Mouse (Mus musculus) limb, embryonic 14.5 days (tissue): ENCODE measurements around the gene Dct. TPM values are rescaled to one million over a fixed set of nuclear protein-coding genes. Genes with fewer than 3 reads are reported as not detected.

Source experiments
- ATAC-seq: fragments of 200-750 bp; cut with Nextera tagmentation; 2 replicates; pipeline ENCODE4 v1.8.0; 2017; ENCODE audit warnings: low read depth, moderate number of reproducible peaks, moderate TSS enrichment; ENCODE audit not compliant: low FRiP score
- DNase-seq: peaks from one replicate; pipeline ENCODE4 v3.0.0-alpha.2; 2015; ENCODE audit warnings: low spot score
- H3K27ac ChIP-seq: fragments of 300-500 bp; sonication (generic); replicated peaks from 2 replicates; pipeline ENCODE4 v1.5.1; 2014; ENCODE audit warnings: low read depth, mild to moderate bottlenecking, low read length, moderate library complexity, mixed read lengths
- H3K27me3 ChIP-seq: fragments of 300-500 bp; sonication (generic); 2 replicates; pipeline ENCODE4 v1.6.1; 2014; ENCODE audit warnings: low read length, mixed read lengths; ENCODE audit not compliant: control insufficient read depth, insufficient read depth
- H3K36me3 ChIP-seq: fragments of 300-500 bp; sonication (generic); 2 replicates; pipeline ENCODE4 v1.6.1; 2014; ENCODE audit warnings: mild to moderate bottlenecking, low read length, moderate library complexity, mixed read lengths; ENCODE audit not compliant: control insufficient read depth, insufficient read depth
- H3K4me1 ChIP-seq: fragments of 300-500 bp; sonication (generic); 2 replicates; pipeline ENCODE4 v1.6.1; 2014; ENCODE audit warnings: antibody characterized with exemption, low read length, mixed read lengths; ENCODE audit not compliant: control insufficient read depth, insufficient read depth
- H3K4me2 ChIP-seq: fragments of 300-500 bp; sonication (generic); replicated peaks from 2 replicates; pipeline ENCODE4 v1.6.1; 2014; ENCODE audit warnings: low read depth, mild to moderate bottlenecking, low read length, moderate library complexity; ENCODE audit not compliant: severe bottlenecking
- H3K4me3 ChIP-seq: fragments of 300-500 bp; sonication (generic); replicated peaks from 2 replicates; pipeline ENCODE4 v1.5.1; 2014; ENCODE audit warnings: low read length
- H3K9ac ChIP-seq: fragments of 300-500 bp; sonication (generic); 2 replicates; pipeline ENCODE4 v1.6.1; 2014; ENCODE audit warnings: mild to moderate bottlenecking, low read depth, low read length, moderate library complexity; ENCODE audit not compliant: severe bottlenecking
- H3K9me3 ChIP-seq: fragments of 300-500 bp; sonication (generic); 2 replicates; pipeline ENCODE4 v1.6.1; 2016; ENCODE audit warnings: low read length; ENCODE audit not compliant: control insufficient read depth
- POLR2A ChIP-seq: fragments of 200-500 bp; IDR thresholded peaks from 2 replicates; pipeline ENCODE4 v1.8.0; 2012; ENCODE audit warnings: inconsistent platforms, mild to moderate bottlenecking, moderate library complexity, borderline replicate concordance; ENCODE audit not compliant: insufficient read depth, insufficient read length; ENCODE audit errors: extremely low read depth
- WGBS: fragments of 180-500 bp; shearing (Covaris S2); extraction: QIAGEN DNeasy Blood & Tissue Kit; methylation state at CpG from one replicate; pipeline ENCODE4 v1.1.7; 2014; 5-methylcytosine and 5-hydroxymethylcytosine counted together
- polyA plus RNA-seq, 2 experiments: library from polyadenylated mRNA; depleted of rRNA in 1 of 2; stranded (reverse) in 1 of 2; unstranded in 1 of 2; fragments of >200 nt; fragmentation: Nextera tagmentation in 1 of 2; extraction: Ambion mirVana in 1 of 2; gene quantifications; 2 replicates each; pipeline versions ENCODE4 v1.2.1 to v1.2.3; 2012 to 2014

Dct gene
- polyA plus RNA-seq, 2 experiments = 3.3 to 4.1 TPM

DNA sequence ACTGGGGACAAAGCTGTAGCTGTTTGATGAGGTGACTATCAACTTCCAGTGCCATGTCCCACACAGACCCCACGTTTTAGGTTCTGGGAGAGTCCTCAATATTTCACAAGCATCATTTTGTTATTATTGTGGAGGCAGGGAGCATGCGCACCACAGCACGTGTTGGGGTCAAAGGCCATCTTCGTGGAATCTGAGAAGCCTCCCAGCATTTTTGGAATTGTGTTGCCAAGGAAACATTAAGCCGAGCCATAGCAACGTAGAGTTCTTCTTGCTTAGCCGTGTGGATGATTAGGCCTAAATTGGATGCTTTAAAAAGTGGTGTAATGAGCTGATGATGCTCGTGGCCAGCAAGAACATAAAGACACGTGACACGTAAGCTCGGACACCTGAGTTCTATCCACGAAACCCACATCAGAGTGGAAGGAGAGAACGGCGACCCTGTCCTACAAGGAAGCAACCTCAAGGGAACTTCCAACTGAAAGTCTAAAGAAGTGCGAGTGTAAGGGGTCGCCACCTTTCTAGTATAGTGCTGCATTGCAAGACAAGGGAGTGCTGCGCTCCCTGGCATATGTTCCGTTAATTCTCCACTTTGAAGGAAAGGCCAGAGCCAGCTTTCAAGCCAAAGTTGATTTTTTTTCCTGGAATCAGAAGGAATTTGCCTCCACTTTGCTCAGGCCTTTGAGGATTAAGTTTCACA lies 9.8 kb downstream of the Dct start:
- no peak overlapping the region for H3K4me2 ChIP-seq
- H3K9ac ChIP-seq = no peak overlapping the region
- ATAC-seq (no peak), DNase-seq (no peak)
- H3K27ac ChIP-seq = no peak overlapping the region
- H3K27me3 ChIP-seq = no peaks in the 10 kb centered on the region
- no peaks in the 10 kb centered on the region for H3K36me3 ChIP-seq
- H3K9me3 ChIP-seq = no peaks in the 10 kb centered on the region
- no peak overlapping the region for H3K4me3 ChIP-seq
- 75% methylated on average over 18 of the region's 18 CpGs for WGBS
- TF ChIP-seq POLR2A = no peak
- no peaks in the 10 kb centered on the region for H3K4me1 ChIP-seq

DNA sequence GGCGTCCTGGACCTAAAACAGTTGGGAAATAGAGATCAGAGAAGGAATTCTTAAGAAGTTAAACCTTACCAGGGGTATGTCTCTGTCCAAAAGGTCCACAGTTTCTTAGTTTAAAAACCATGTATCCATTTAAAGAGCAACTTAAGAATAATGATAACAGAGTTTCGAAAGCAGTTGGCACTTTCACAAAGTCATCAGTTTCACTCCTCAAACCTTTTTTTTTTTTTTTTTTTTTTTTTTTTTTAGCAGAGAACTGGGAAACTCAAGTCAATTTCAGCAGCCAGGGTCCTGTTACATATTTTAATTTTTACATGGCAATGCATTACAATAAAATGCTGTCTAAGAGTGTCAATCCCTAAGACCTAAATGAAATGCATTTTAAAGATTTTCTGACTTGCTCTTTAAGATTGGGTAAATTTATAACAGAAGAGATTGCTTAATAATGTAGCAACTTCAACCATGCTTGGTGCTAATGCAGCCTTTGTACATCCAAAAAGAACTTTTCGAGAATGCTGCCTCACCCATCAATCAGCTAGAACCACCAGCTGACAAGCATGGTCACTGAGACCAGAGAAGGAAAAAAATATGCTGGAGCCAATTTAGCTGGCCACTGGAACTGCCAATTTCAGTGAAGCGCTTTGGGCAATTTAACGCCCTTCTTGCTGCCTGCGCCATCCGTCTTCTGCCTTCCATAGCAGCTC lies 11.3 kb downstream of the Dct start:
- H3K9ac ChIP-seq = no peak overlapping the region
- H3K4me2 ChIP-seq = no peak overlapping the region
- DNase-seq (no peak), ATAC-seq (no peak)
- no peaks in the 10 kb centered on the region for H3K4me1 ChIP-seq
- no peak overlapping the region for H3K27ac ChIP-seq
- no peak overlapping the region for H3K4me3 ChIP-seq
- no peaks in the 10 kb centered on the region for H3K27me3 ChIP-seq
- WGBS = 63% methylated on average over 7 of the region's 7 CpGs
- H3K36me3 ChIP-seq = no peaks in the 10 kb centered on the region
- H3K9me3 ChIP-seq = no peaks in the 10 kb centered on the region
- TF ChIP-seq POLR2A = no peak

DNA sequence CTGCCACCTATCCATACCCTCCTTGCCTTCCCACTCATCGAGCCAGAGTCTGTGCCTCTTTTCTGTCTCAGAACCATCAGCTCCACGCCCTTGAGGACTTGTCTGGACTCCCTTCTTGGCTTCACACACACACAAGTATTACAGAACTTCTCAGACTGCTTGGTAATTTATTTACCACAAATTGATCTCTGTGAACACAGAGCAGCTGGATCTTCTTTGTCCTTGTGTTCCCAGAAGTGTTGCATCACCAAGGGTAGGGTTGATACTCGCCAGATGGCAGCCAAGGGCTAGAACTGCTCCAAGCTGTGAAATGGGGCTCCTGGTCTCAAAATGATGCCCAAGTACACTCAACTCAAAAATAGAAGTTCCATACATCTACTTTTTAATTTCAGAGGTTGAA lies 13.0 kb downstream of the Dct start:
- DNase-seq = no peak
- no peak overlapping the region for H3K4me2 ChIP-seq
- H3K36me3 ChIP-seq = no peaks in the 10 kb centered on the region
- ATAC-seq = no peak
- H3K9me3 ChIP-seq = no peaks in the 10 kb centered on the region
- no peak overlapping the region for H3K9ac ChIP-seq
- WGBS = 82% methylated on average over 3 of the region's 3 CpGs
- H3K27ac ChIP-seq = no peak overlapping the region
- no peaks in the 10 kb centered on the region for H3K27me3 ChIP-seq
- no peaks in the 10 kb centered on the region for H3K4me1 ChIP-seq
- no peak overlapping the region for H3K4me3 ChIP-seq
- TF ChIP-seq POLR2A = no peak

- 92% methylated on average over 3 of the region's 3 CpGs for WGBS
Observed at GRCm38 (mm10) chr14:118027564-118027963, 24.5 kb downstream of the Dct start.

GRCm38 (mm10) chr14:118021867-118022543 lies 30.0 kb downstream of the Dct start:
- Histone ChIP-seq H3K27ac (no peak overlapping the region), H3K27me3 (no peaks in the 10 kb centered on the region), H3K4me1 (no peaks in the 10 kb centered on the region), H3K36me3 (no peaks in the 10 kb centered on the region), H3K4me3 (no peak overlapping the region), H3K9me3 (no peaks in the 10 kb centered on the region), H3K9ac (no peak overlapping the region), H3K4me2 (no peak overlapping the region)
- ATAC-seq = no peak
- 59% methylated on average over 10 of the region's 10 CpGs for WGBS
- TF ChIP-seq POLR2A = no peak
- DNase-seq = no peak

More at GRCm38 (mm10) chr14:118027564-118027963, 24.5 kb downstream of the Dct start:
- H3K4me1 ChIP-seq = no peaks in the 10 kb centered on the region
- H3K27ac ChIP-seq = no peak overlapping the region
- DNase-seq (no peak), ATAC-seq (no peak)
- H3K27me3 ChIP-seq = no peaks in the 10 kb centered on the region
- H3K4me2 ChIP-seq = no peak overlapping the region
- no peak overlapping the region for H3K9ac ChIP-seq
- no peak for TF ChIP-seq POLR2A
- H3K36me3 ChIP-seq = no peaks in the 10 kb centered on the region
- no peak overlapping the region for H3K4me3 ChIP-seq
- peaks cover 21% of the 10 kb centered on the region for H3K9me3 ChIP-seq
